Mouse (Mus musculus): ENCODE results near the gene Cdc42bpg.
A peak's percentile ranks its signal among the peaks of the same experiment; 100 is the strongest.

DNA sequence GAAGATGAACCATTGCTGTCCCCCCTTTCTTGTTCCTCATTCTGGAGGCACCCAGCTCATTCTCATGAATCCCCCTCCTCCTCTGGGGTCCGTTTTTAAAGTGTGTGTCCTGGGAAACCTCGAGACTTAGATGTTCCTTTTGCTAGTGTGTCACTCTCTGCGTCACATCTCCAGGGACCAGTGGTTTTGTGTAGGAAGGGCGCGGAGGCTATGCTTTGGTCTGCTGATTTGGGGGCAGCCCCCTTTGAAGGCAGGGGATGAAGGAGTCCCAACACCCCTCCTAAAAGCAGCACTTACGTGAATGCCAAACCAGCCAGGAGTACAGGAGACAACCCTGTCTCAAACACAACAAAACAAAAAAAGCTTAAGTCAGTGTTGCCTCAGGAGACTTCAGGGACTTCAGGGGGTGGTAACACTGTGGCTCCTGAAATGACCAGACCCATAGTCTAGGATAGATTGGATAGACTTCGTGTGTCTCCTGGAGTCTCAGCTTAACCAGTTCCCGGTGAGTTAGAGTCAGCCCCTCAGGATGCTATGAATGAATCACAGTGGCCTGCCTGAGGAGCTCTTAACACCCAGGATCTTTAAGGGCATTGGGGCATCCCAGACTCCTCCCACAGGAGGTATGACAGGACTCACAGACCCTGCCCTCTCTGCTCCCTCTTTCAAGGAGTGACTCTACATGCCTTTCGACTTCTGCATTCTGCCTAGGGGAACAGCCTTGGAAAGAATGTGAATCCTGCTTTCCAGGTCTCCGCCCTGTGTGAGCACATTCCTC, 28.4 kb upstream of the Cdc42bpg start:
- TF ChIP-seq CTCF (IDR thresholded peaks at IDR 0.05; ENCODE audit: borderline replicate concordance, insufficient read depth, low read depth, low read length) (no peak), POLR2A (IDR thresholded peaks at IDR 0.05; ENCODE audit: borderline replicate concordance, insufficient read depth, low read length) (peak; percentile 35; the same call in 1 of the 2 replicates)

Measured in cerebellum, adult 2 months (tissue).